Mouse (Mus musculus) MEL (cell line): ENCODE data around the gene Gm20388. TPM values are rescaled to one million over a fixed set of nuclear protein-coding genes. Genes with fewer than 3 reads are reported as not detected.

Experiments used
- DNase-seq: peaks from one replicate; pipeline ENCODE4 v3.0.0; 2011; ENCODE audit warnings: low read depth, low spot score
- H3K27ac ChIP-seq: 2 replicates; pipeline ENCODE4 v1.5.1; 2012; ENCODE audit warnings: low read depth, mild to moderate bottlenecking, control low read depth, low read length, moderate library complexity; ENCODE audit not compliant: control insufficient read depth
- H3K27me3 ChIP-seq, 2 experiments: fragments of 150-350 bp in 1 of 2; sonication (generic) in 1 of 2; 2 replicates each; pipeline ENCODE4 v1.6.1; 2012; ENCODE audit warnings: low read length in 2 of 2, mild to moderate bottlenecking in 2 of 2, improper control_type of control experiment in 1 of 2, moderate library complexity in 1 of 2; ENCODE audit not compliant: insufficient read depth in 2 of 2, control insufficient read depth in 1 of 2
- H3K36me3 ChIP-seq, 2 experiments: 2 replicates each; pipeline ENCODE4 v1.6.1; 2012 to 2014; ENCODE audit warnings: low read length in 2 of 2, improper control_type of control experiment in 1 of 2, inconsistent platforms in 1 of 2, mild to moderate bottlenecking in 1 of 2; ENCODE audit not compliant: insufficient read depth in 2 of 2, control insufficient read depth in 1 of 2
- H3K4me1 ChIP-seq, 2 experiments: fragments of 150-350 bp in 1 of 2; sonication (generic) in 1 of 2; 2 replicates each; pipeline ENCODE4 v1.6.1; 2012; ENCODE audit warnings: low read length in 2 of 2, improper control_type of control experiment in 1 of 2, mild to moderate bottlenecking in 1 of 2; ENCODE audit not compliant: insufficient read depth in 2 of 2, control insufficient read depth in 1 of 2
- H3K4me3 ChIP-seq, 2 experiments: fragments of 150-350 bp in 1 of 2; sonication (generic) in 1 of 2; 2 replicates each; pipeline ENCODE4 v1.5.1; 2012; ENCODE audit warnings: low read depth in 2 of 2, low read length in 2 of 2, mild to moderate bottlenecking in 2 of 2, moderate library complexity in 2 of 2, control low read depth in 1 of 2, improper control_type of control experiment in 1 of 2; ENCODE audit not compliant: control insufficient read depth in 1 of 2, insufficient read depth in 1 of 2
- H3K79me2 ChIP-seq: 2 replicates; pipeline ENCODE4 v1.6.1; 2012; ENCODE audit warnings: mild to moderate bottlenecking, low read length, moderate library complexity; ENCODE audit not compliant: control insufficient read depth, poor library complexity, insufficient read depth
- H3K9ac ChIP-seq: 2 replicates; pipeline ENCODE4 v1.6.1; 2012; ENCODE audit warnings: low read depth, mild to moderate bottlenecking, control low read depth, low read length, moderate library complexity; ENCODE audit not compliant: control insufficient read depth, poor library complexity, severe bottlenecking
- H3K9me3 ChIP-seq: fragments of 150-350 bp; sonication (generic); replicated peaks from 2 replicates; pipeline ENCODE4 v1.6.1; 2012; ENCODE audit warnings: mild to moderate bottlenecking, low read length, improper control_type of control experiment, moderate library complexity; ENCODE audit not compliant: insufficient read depth
- CTCF ChIP-seq, 3 experiments: IDR thresholded peaks in 2 of 3; conservative IDR thresholded peaks in 1 of 3; 2 replicates each; pipeline ENCODE4 v1.5.1; 2011 to 2012; ENCODE audit warnings: low read length in 3 of 3, low read depth in 2 of 3, mild to moderate bottlenecking in 2 of 3, improper control_type of control experiment in 1 of 3, inconsistent platforms in 1 of 3, mixed read lengths in 1 of 3, moderate library complexity in 1 of 3; ENCODE audit not compliant: control insufficient read depth in 1 of 3, insufficient read depth in 1 of 3, poor library complexity in 1 of 3, severe bottlenecking in 1 of 3
- GATA1 ChIP-seq: IDR thresholded peaks from 2 replicates; pipeline ENCODE4 v1.6.1; 2011; ENCODE audit warnings: low read depth, low read length, improper control_type of control experiment
- JUND ChIP-seq: IDR thresholded peaks from 2 replicates; pipeline ENCODE4 v1.6.1; 2011; ENCODE audit warnings: low read depth, mild to moderate bottlenecking, improper control_type of control experiment, low read length
- MAFK ChIP-seq: IDR thresholded peaks from 2 replicates; pipeline ENCODE4 v1.6.1; 2011; ENCODE audit warnings: low read depth, mild to moderate bottlenecking, low read length, improper control_type of control experiment, borderline replicate concordance
- MAX ChIP-seq: IDR thresholded peaks from 2 replicates; pipeline ENCODE4 v1.6.1; 2011; ENCODE audit warnings: low read length, improper control_type of control experiment
- MAZ ChIP-seq: IDR thresholded peaks from 2 replicates; pipeline ENCODE4 v1.6.1; 2012; ENCODE audit warnings: low read depth, mild to moderate bottlenecking, inconsistent platforms, low read length, improper control_type of control experiment
- MEF2A ChIP-seq: IDR thresholded peaks from 2 replicates; pipeline ENCODE4 v1.6.1; 2014; ENCODE audit warnings: low read depth, mild to moderate bottlenecking, inconsistent platforms, low read length, improper control_type of control experiment; ENCODE audit not compliant: poor library complexity, insufficient replicate concordance, severe bottlenecking; ENCODE audit errors: extremely low read depth
- MXI1 ChIP-seq: IDR thresholded peaks from 2 replicates; pipeline ENCODE4 v1.6.1; 2011; ENCODE audit warnings: mild to moderate bottlenecking, low read depth, low read length, improper control_type of control experiment
- MYB ChIP-seq: IDR thresholded peaks from 2 replicates; pipeline ENCODE4 v1.6.1; 2011; ENCODE audit warnings: mild to moderate bottlenecking, low read depth, low read length, improper control_type of control experiment
- NELFE ChIP-seq: IDR thresholded peaks from 2 replicates; pipeline ENCODE4 v1.6.1; 2011; ENCODE audit warnings: low read depth, low read length, improper control_type of control experiment
- NRF1 ChIP-seq: IDR thresholded peaks from 2 replicates; pipeline ENCODE4 v1.6.1; 2014; ENCODE audit warnings: low read depth, mild to moderate bottlenecking, inconsistent platforms, low read length, improper control_type of control experiment, moderate library complexity; ENCODE audit not compliant: poor library complexity, insufficient read depth, severe bottlenecking
- POLR2A ChIP-seq, 2 experiments: IDR thresholded peaks; 2 replicates each; pipeline ENCODE4 v1.6.1; 2011 to 2012; ENCODE audit warnings: low read length in 2 of 2, mild to moderate bottlenecking in 2 of 2, control low read depth in 1 of 2, improper control_type of control experiment in 1 of 2, low read depth in 1 of 2, moderate library complexity in 1 of 2; ENCODE audit not compliant: control insufficient read depth in 1 of 2, insufficient read depth in 1 of 2, poor library complexity in 1 of 2
- POLR2AphosphoS5 ChIP-seq: IDR thresholded peaks from 2 replicates; pipeline ENCODE4 v1.6.1; 2012; ENCODE audit warnings: low read depth, borderline replicate concordance, mild to moderate bottlenecking, inconsistent platforms, low read length, moderate library complexity, mixed read lengths
- RAD21 ChIP-seq: IDR thresholded peaks from 2 replicates; pipeline ENCODE4 v1.6.1; 2011; ENCODE audit warnings: mild to moderate bottlenecking, low read depth, low read length, improper control_type of control experiment
- RCOR1 ChIP-seq: IDR thresholded peaks from 2 replicates; pipeline ENCODE4 v1.6.1; 2012; ENCODE audit warnings: low read depth, mild to moderate bottlenecking, inconsistent platforms, low read length, improper control_type of control experiment
- SIN3A ChIP-seq: IDR thresholded peaks from 2 replicates; pipeline ENCODE4 v1.6.1; 2012; ENCODE audit warnings: low read length, improper control_type of control experiment, inconsistent platforms
- TAL1 ChIP-seq: IDR thresholded peaks from 2 replicates; pipeline ENCODE4 v1.6.1; 2012; ENCODE audit warnings: mild to moderate bottlenecking, inconsistent platforms, low read length, moderate library complexity, mixed read lengths
- UBTF ChIP-seq: IDR thresholded peaks from 2 replicates; pipeline ENCODE4 v1.6.1; 2012; ENCODE audit warnings: low read depth, mild to moderate bottlenecking, inconsistent platforms, low read length, improper control_type of control experiment, moderate library complexity, borderline replicate concordance; ENCODE audit not compliant: insufficient read depth
- USF1 ChIP-seq: IDR thresholded peaks from 2 replicates; pipeline ENCODE4 v1.6.1; 2014; ENCODE audit warnings: low read depth, mild to moderate bottlenecking, inconsistent platforms, low read length, improper control_type of control experiment, moderate library complexity
- USF2 ChIP-seq, 2 experiments: IDR thresholded peaks; 2 replicates each; pipeline ENCODE4 v1.6.1; 2011 to 2012; ENCODE audit warnings: improper control_type of control experiment in 2 of 2, low read length in 2 of 2, borderline replicate concordance in 1 of 2, inconsistent platforms in 1 of 2, low read depth in 1 of 2, mild to moderate bottlenecking in 1 of 2; ENCODE audit not compliant: insufficient read depth in 1 of 2
- ZNF384 ChIP-seq: IDR thresholded peaks from 2 replicates; pipeline ENCODE4 v1.6.1; 2012; ENCODE audit warnings: low read depth, mild to moderate bottlenecking, inconsistent platforms, low read length, improper control_type of control experiment
- polyA plus RNA-seq, 2 experiments: library from polyadenylated mRNA; stranded (reverse) in 1 of 2; unstranded in 1 of 2; fragments of >175 nt in 1 of 2; fragments of >200 nt in 1 of 2; gene quantifications; 2 replicates each; pipeline versions ENCODE4 v1.2.1 to v1.2.4; 2012; ENCODE audit warnings: low replicate concordance in 2 of 2, low read depth in 1 of 2; ENCODE audit not compliant: insufficient read length in 2 of 2, insufficient read depth in 1 of 2, missing spikeins in 1 of 2
- total RNA-seq: library from RNA; depleted of rRNA; stranded (reverse); fragments of 300-350 nt; gene quantifications from 2 replicates; pipeline ENCODE4 v1.2.3, GENCODE M21; 2012

Gm20388 gene
- total and polyA plus RNA-seq, 3 experiments: 11.1 to 17.8 TPM; not detected in 1

GRCm38 (mm10) chr8:120471752-120472151, 561.1 kb downstream of the Gm20388 start:
- DNase-seq: no peak
- Histone ChIP-seq H3K9ac (no peak overlapping the region), H3K4me3 (no peak overlapping the region), H3K27ac (no peak overlapping the region), H3K79me2 (peaks cover 7% of the 10 kb centered on the region), H3K27me3 (no peaks in the 10 kb centered on the region), H3K9me3 (no peaks in the 10 kb centered on the region), H3K4me1 (peaks cover 31 to 50% of the 10 kb centered on the region in 2 experiments), H3K36me3 (peaks cover 0 to 43% of the 10 kb centered on the region in 2 experiments; a peak in 2 of 4 replicates)
- TF ChIP-seq TAL1: no peak
- TF ChIP-seq SIN3A: no peak
- no peak for TF ChIP-seq MXI1
- no peak for TF ChIP-seq POLR2AphosphoS5
- no peak for TF ChIP-seq MAX
- TF ChIP-seq MAFK: no peak
- no peak for TF ChIP-seq NRF1
- no peak for TF ChIP-seq USF2 (IDR thresholded peaks at IDR 0.05; ENCODE audit: borderline replicate concordance in 1 of 2, insufficient read depth in 1 of 2, low read depth in 1 of 2, low read length in 2 of 2)
- TF ChIP-seq USF1: no peak
- no peak for TF ChIP-seq MEF2A
- TF ChIP-seq POLR2A (IDR thresholded peaks at IDR 0.05; ENCODE audit: control insufficient read depth in 1 of 2, insufficient read depth in 1 of 2, low read depth in 1 of 2, low read length in 2 of 2, poor library complexity in 1 of 2): no peak
- no peak for TF ChIP-seq NELFE
- no peak for TF ChIP-seq MAZ
- TF ChIP-seq UBTF: no peak

DNA sequence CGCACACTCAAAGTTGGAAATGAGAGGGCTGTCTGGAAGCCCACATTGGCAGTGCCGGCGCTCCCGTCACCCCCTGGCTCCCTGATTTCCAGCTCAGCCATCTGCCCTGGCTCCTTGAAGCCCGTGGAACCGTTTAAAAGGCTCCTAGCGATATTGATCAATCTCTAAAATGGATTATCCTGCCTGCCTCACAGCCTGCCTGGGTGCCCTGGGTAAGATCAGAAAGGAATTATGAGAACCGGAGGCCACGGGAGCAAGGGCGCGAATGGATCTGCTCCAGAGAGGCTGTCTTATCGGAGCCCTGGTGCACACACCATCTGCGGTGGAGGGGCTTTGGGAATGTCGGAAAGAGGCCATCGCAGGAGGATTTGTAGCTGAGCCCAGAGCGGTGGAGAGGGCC, 561.6 kb downstream of the Gm20388 start:
- DNase-seq: no peak
- H3K27ac ChIP-seq: no peak overlapping the region
- no peak overlapping the region for H3K9ac ChIP-seq
- no peak overlapping the region for H3K4me3 ChIP-seq
- peaks cover 32 to 53% of the 10 kb centered on the region in 2 experiments for H3K4me1 ChIP-seq
- H3K9me3 ChIP-seq: no peaks in the 10 kb centered on the region
- no peaks in the 10 kb centered on the region for H3K27me3 ChIP-seq
- no peak for TF ChIP-seq MYB
- TF ChIP-seq RAD21: no peak
- TF ChIP-seq MAFK: no peak
- TF ChIP-seq RCOR1: no peak
- no peak for TF ChIP-seq MXI1
- no peak for TF ChIP-seq ZNF384
- no peak for TF ChIP-seq CTCF (IDR thresholded peaks at IDR 0.05 in 2 of 3, conservative IDR thresholded peaks at IDR 0.05 in 1 of 3; ENCODE audit: control insufficient read depth in 1 of 3, insufficient read depth in 1 of 3, low read depth in 2 of 3, low read length in 3 of 3, poor library complexity in 1 of 3, severe bottlenecking in 1 of 3)
- no peak for TF ChIP-seq GATA1
- no peak for TF ChIP-seq USF1
- no peak for TF ChIP-seq JUND
- TF ChIP-seq SIN3A: no peak
- TF ChIP-seq, all 39 proteins: peak for 0
- peaks cover 7% of the 10 kb centered on the region for H3K79me2 ChIP-seq
- peaks cover 0 to 47% of the 10 kb centered on the region in 2 experiments; a peak in 2 of 4 replicates for H3K36me3 ChIP-seq
